Mouse (Mus musculus) CD4-positive, CD25-positive, alpha-beta regulatory T cell, adult 2 months (primary cell): ENCODE results near the gene Tmppe.
"Not testable (repeated sequence)": the region's sequence is repeated elsewhere in the genome, so short reads cannot be mapped to it uniquely, and the experiment has no call there.

Experiments
- DNase-seq: peaks from one replicate; pipeline ENCODE4 v3.0.0-alpha.2; 2012; ENCODE audit warnings: low read depth, low spot score

Tmppe gene

GRCm38 (mm10) chr9:114400949-114401684 is at the start of gene Tmppe, which contains the start of gene Glb1:
TSS of gene Tmppe (plus strand) at chr9:114401105.
TSS of gene Glb1 (plus strand) at chr9:114401076.
- DNase-seq = peak; percentile 90

- peak; percentile 65 for DNase-seq
Observed at GRCm38 (mm10) chr9:114367783-114368470, 33.0 kb upstream of the Tmppe start.

- no peak for DNase-seq
Observed at GRCm38 (mm10) chr9:114368471-114368858, 32.4 kb upstream of the Tmppe start.

- DNase-seq = peak; percentile 26
Observed at GRCm38 (mm10) chr9:114369389-114369788, 31.5 kb upstream of the Tmppe start.

- DNase-seq = peak; percentile 41
Observed at GRCm38 (mm10) chr9:114371717-114372116, 29.2 kb upstream of the Tmppe start.

- DNase-seq = no peak
Observed at GRCm38 (mm10) chr9:114375276-114375962, 25.5 kb upstream of the Tmppe start.

GRCm38 (mm10) chr9:114377168-114377567 is 23.7 kb upstream of the Tmppe start:
- DNase-seq = no peak

GRCm38 (mm10) chr9:114379871-114380270 is 21.0 kb upstream of the Tmppe start:
- no peak for DNase-seq

- peak; percentile 72 for DNase-seq
Observed at GRCm38 (mm10) chr9:114380881-114381733, 19.8 kb upstream of the Tmppe start.

- DNase-seq = no peak
Observed at GRCm38 (mm10) chr9:114382936-114383710, 17.8 kb upstream of the Tmppe start.

- DNase-seq = no peak
Observed at GRCm38 (mm10) chr9:114384691-114385090, 16.2 kb upstream of the Tmppe start.

GRCm38 (mm10) chr9:114385160-114385559 is 15.7 kb upstream of the Tmppe start:
- no peak for DNase-seq

- DNase-seq = no peak
Observed at GRCm38 (mm10) chr9:114387086-114387485, 13.8 kb upstream of the Tmppe start.

- DNase-seq = no peak
Observed at GRCm38 (mm10) chr9:114388288-114388687, 12.6 kb upstream of the Tmppe start.

GRCm38 (mm10) chr9:114388701-114389370 is 12.1 kb upstream of the Tmppe start:
- DNase-seq = no peak

- peak; percentile 63 for DNase-seq
Observed at GRCm38 (mm10) chr9:114389371-114389904, 11.5 kb upstream of the Tmppe start.

GRCm38 (mm10) chr9:114389905-114390748 is 10.8 kb upstream of the Tmppe start, which contains the start of gene Crtap:
TSS of gene Crtap (minus strand) at chr9:114390675.
- DNase-seq = peak; percentile 83

GRCm38 (mm10) chr9:114390749-114391075 is 10.2 kb upstream of the Tmppe start:
- DNase-seq = no peak

GRCm38 (mm10) chr9:114394136-114394535 is 6.8 kb upstream of the Tmppe start:
- not testable (repeated sequence) for DNase-seq
